Comparison of ENCODE assay signal across 14 mouse cellular contexts in genomic region chr1:23433612-23434011, GRCm38 (mm10). TPM values are rescaled to one million over a fixed set of nuclear protein-coding genes. Genes with fewer than 3 reads are reported as not detected.
DNase-seq lines count a peak whose midpoint lies in the region; ATAC-seq lines count a peak whose summit lies in the region.
"Had no signal": no experiment of that assay in that cellular context is flagged by ENCODE, and none has a peak within 500 bp of the region (broad histone marks: within the 10 kb centered on the region; RNA-seq: fewer than 3 reads in every experiment).

No protein-coding gene starts in this region.

- no peak overlapping the region for H3K4me3 ChIP-seq in heart, embryonic 11.5 days (ENCODE audit: low read depth, low read length)
- no peak overlapping the region for H3K4me3 ChIP-seq in intestine, embryonic 16.5 days (ENCODE audit: low read length)
- H3K4me3 ChIP-seq: left cerebral cortex, adult 2 months; stomach, embryonic 15.5 days had no signal

- H3K4me2 ChIP-seq in heart, embryonic 11.5 days = no peak overlapping the region
- no peak overlapping the region for H3K4me2 ChIP-seq in intestine, embryonic 16.5 days (ENCODE audit: low read depth, low read length)
- H3K4me2 ChIP-seq: stomach, embryonic 15.5 days had no signal

- no peaks in the 10 kb centered on the region for H3K4me1 ChIP-seq in heart, embryonic 11.5 days (ENCODE audit: control insufficient read depth, insufficient read depth, low read length)
- no peaks in the 10 kb centered on the region for H3K4me1 ChIP-seq in intestine, embryonic 16.5 days (ENCODE audit: control insufficient read depth, insufficient read depth, low read length)
- H3K4me1 ChIP-seq: stomach, embryonic 15.5 days had no signal

- peak; percentile 54 for DNase-seq in heart, adult 8-10 months (ENCODE audit: low spot score)
- DNase-seq in 416B (ENCODE audit: low read depth) (peak; percentile 84), MN1 (ENCODE audit: low spot score) (no peak)
- peak; percentile 30 for DNase-seq in c-Kit-positive CD71-negative TER-119-negative erythroid progenitor cells, embryonic 14.5 days (ENCODE audit: low read depth)
- DNase-seq in lung, postnatal 10 days = peak; percentile 16
- no peak for DNase-seq in cerebellum, adult 11 months
- DNase-seq: gastrocnemius, postnatal 10 days; kidney, adult 8-10 months; right cerebral cortex, adult 18-20 months had no signal

- H3K9me3 ChIP-seq in heart, embryonic 11.5 days (replicated peaks; ENCODE audit: control insufficient read depth, low read length) = no peaks in the 10 kb centered on the region
- H3K9me3 ChIP-seq in intestine, embryonic 16.5 days (ENCODE audit: control insufficient read depth, low read length) = no peaks in the 10 kb centered on the region
- H3K9me3 ChIP-seq: stomach, embryonic 15.5 days had no signal

- no peak overlapping the region for H3K27ac ChIP-seq in heart, embryonic 11.5 days (ENCODE audit: low read depth, low read length)
- no peak overlapping the region for H3K27ac ChIP-seq in intestine, embryonic 16.5 days (ENCODE audit: low read length)
- H3K27ac ChIP-seq: left cerebral cortex, adult 2 months; stomach, embryonic 15.5 days had no signal

- H3K36me3 ChIP-seq in heart, embryonic 11.5 days (ENCODE audit: control insufficient read depth, insufficient read depth, low read length) = no peaks in the 10 kb centered on the region
- H3K36me3 ChIP-seq in intestine, embryonic 16.5 days (ENCODE audit: control insufficient read depth, insufficient read depth, low read length) = no peaks in the 10 kb centered on the region
- H3K36me3 ChIP-seq: stomach, embryonic 15.5 days had no signal

- ATAC-seq in heart, embryonic 11.5 days (replicated peaks; ENCODE audit: insufficient number of reproducible peaks, low FRiP score, low TSS enrichment) = no peak
- ATAC-seq in intestine, embryonic 16.5 days = no peak

- H3K9ac ChIP-seq in heart, embryonic 11.5 days (ENCODE audit: low read depth, low read length) = no peak overlapping the region
- no peak overlapping the region for H3K9ac ChIP-seq in intestine, embryonic 16.5 days (ENCODE audit: low read depth, low read length)
- H3K9ac ChIP-seq: stomach, embryonic 15.5 days had no signal

- H3K27me3 ChIP-seq in heart, embryonic 11.5 days (ENCODE audit: control insufficient read depth, insufficient read depth, low read length) = no peaks in the 10 kb centered on the region
- H3K27me3 ChIP-seq in intestine, embryonic 16.5 days (replicated peaks; ENCODE audit: control insufficient read depth, insufficient read depth, low read length) = no peaks in the 10 kb centered on the region
- H3K27me3 ChIP-seq: CH12.LX; stomach, embryonic 15.5 days had no signal

- WGBS in heart, embryonic 11.5 days (ENCODE audit: insufficient replicate concordance) = 73% methylated on average over 3 of the region's 3 CpGs
- 81% methylated on average over 3 of the region's 3 CpGs for WGBS in intestine, embryonic 16.5 days

RNA-seq across cellular contexts. Expression of gene Ogfrl1, which starts 36.0 kb away (rescaled TPM):
- total RNA-seq in heart, adult 8-10 months (2022) = 10 to 100 TPM; 13.6 to 18.5 (median 17.0) TPM
- polyA plus RNA-seq in heart, embryonic 11.5 days (2014; fragmentation: Nextera tagmentation; extraction: Ambion mirVana) = 13.9 and 14.5 TPM in 2 replicates
- 1.6 and 1.9 TPM in 2 replicates for polyA plus RNA-seq in intestine, embryonic 16.5 days (2015; fragmentation: Nextera tagmentation; extraction: Ambion mirVana)
- total RNA-seq: CH12.LX had no signal

Comparison
In these comparisons a context has a peak if more than half of its experiments do, and no peak if none do; other contexts are left out.
1. DNase-seq: peak in heart, adult 8-10 months (single experiment), 416B (single experiment), c-Kit-positive CD71-negative TER-119-negative erythroid progenitor cells, embryonic 14.5 days (single experiment) and lung, postnatal 10 days (single experiment); none in MN1 (single experiment) and cerebellum, adult 11 months (single experiment).